Mouse (Mus musculus) urinary bladder, postnatal 14 days (tissue): ENCODE measurements around the gene Zbp1.

ENCODE experiments used
- DNase-seq: peaks from one replicate; pipeline ENCODE4 v3.0.0; 2021; ENCODE audit warnings: low spot score

Gene Zbp1

GRCm38 (mm10) chr2:173218416-173219141 lies at the start of gene Zbp1:
TSS of gene Zbp1 (minus strand) at chr2:173218923.
- no peak for DNase-seq

- no peak for DNase-seq
Measured at GRCm38 (mm10) chr2:173267562-173267961, 48.8 kb upstream of the Zbp1 start.

- peak; percentile 48 for DNase-seq
Measured at GRCm38 (mm10) chr2:173266349-173267112, 47.8 kb upstream of the Zbp1 start.

GRCm38 (mm10) chr2:173265468-173266265 lies 46.9 kb upstream of the Zbp1 start:
- no peak for DNase-seq

- peak; percentile 59 for DNase-seq
Measured at GRCm38 (mm10) chr2:173264467-173265128, 45.9 kb upstream of the Zbp1 start.

- DNase-seq: peak; percentile 68
Measured at GRCm38 (mm10) chr2:173263636-173264330, 45.1 kb upstream of the Zbp1 start.

- no peak for DNase-seq
Measured at GRCm38 (mm10) chr2:173261497-173261896, 42.8 kb upstream of the Zbp1 start.

GRCm38 (mm10) chr2:173258459-173259091 lies 39.9 kb upstream of the Zbp1 start:
- DNase-seq: no peak

- DNase-seq: peak; percentile 81
Measured at GRCm38 (mm10) chr2:173257610-173258009, 38.9 kb upstream of the Zbp1 start.

GRCm38 (mm10) chr2:173256552-173256949 lies 37.8 kb upstream of the Zbp1 start:
- no peak for DNase-seq

- DNase-seq: peak; percentile 48
Measured at GRCm38 (mm10) chr2:173255810-173256551, 37.3 kb upstream of the Zbp1 start.

- no peak for DNase-seq
Measured at GRCm38 (mm10) chr2:173253761-173254662, 35.3 kb upstream of the Zbp1 start.

GRCm38 (mm10) chr2:173251675-173252074 lies 33.0 kb upstream of the Zbp1 start:
- DNase-seq: no peak

- DNase-seq: no peak
Measured at GRCm38 (mm10) chr2:173251133-173251532, 32.4 kb upstream of the Zbp1 start.

GRCm38 (mm10) chr2:173250411-173250810 lies 31.7 kb upstream of the Zbp1 start:
- no peak for DNase-seq

GRCm38 (mm10) chr2:173249965-173250364 lies 31.2 kb upstream of the Zbp1 start:
- DNase-seq: no peak

- DNase-seq: no peak
Measured at GRCm38 (mm10) chr2:173249386-173249785, 30.7 kb upstream of the Zbp1 start.

- no peak for DNase-seq
Measured at GRCm38 (mm10) chr2:173248822-173249221, 30.1 kb upstream of the Zbp1 start.

- no peak for DNase-seq
Measured at GRCm38 (mm10) chr2:173247911-173248310, 29.2 kb upstream of the Zbp1 start.
